Mouse (Mus musculus) retina, postnatal 1 day (tissue): ENCODE measurements around the gene Zfp174.
"Not testable (repeated sequence)": the region's sequence is repeated elsewhere in the genome, so short reads cannot be mapped to it uniquely, and the experiment has no call there.

Experiments used
- DNase-seq: peaks from one replicate; pipeline ENCODE4 v3.0.0-alpha.2; 2012

Zfp174 gene

DNA sequence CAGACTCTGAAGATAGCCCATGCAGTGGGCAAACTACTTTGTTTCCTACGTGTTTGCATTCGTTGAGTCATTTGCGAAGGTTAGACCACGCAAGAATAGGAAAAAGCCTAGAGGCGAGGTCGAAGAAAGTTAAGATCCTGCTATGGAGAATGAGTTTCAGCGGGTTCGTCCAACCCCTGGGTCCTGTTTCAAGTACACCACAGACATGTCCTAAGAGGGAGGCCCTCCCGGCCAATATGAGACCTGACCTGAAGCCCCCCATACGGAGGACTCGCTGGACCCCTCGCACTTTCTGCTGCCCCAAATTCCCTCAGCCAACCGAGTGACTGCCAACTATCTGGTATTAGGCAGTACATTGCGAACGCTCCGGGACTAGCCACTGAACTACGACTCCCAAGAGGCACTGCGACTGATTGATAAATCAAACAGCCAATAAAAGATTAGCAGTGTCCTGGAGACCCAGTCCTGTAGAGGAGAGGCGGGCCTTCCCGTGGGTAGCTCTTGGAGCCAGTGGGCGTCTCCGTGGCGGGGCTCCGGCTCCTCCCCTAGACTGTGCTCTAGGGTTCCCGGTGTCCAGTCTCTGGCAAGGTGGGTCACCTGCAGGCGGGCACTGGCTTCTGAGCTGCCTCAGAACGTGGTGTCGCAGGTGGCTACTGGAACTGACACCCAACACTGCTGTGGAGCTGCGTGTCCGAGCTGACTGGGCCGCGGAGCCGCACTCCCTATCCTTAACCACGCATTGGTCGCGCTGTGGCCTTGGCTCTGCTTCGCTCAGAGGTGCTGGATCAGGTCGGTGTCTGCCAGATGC lies at the start of gene Zfp174:
Zfp174 (plus strand) TSS at position 558 of the 808 bp plus-strand sequence.
- peak; percentile 98 for DNase-seq

DNA sequence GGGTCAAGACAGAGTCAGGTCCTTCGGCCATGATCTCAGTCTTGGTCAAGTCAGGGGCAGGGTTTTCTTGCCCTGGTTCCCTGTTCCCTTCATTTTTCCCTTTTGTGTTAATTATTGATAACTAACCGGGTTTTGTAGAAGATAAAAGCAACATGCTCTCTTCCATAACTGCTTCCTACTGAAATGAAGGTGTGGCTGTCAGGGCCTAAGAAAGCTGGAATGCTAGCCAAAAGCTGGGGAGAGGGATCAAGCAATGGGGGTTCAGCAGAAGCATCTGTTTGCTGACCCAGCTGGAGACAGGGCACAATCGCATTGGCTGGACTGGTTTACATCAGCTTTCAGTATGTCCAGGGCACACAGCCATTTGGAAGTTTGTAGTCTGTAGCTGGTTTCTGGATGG lies 38.9 kb upstream of the Zfp174 start:
- no peak for DNase-seq

DNA sequence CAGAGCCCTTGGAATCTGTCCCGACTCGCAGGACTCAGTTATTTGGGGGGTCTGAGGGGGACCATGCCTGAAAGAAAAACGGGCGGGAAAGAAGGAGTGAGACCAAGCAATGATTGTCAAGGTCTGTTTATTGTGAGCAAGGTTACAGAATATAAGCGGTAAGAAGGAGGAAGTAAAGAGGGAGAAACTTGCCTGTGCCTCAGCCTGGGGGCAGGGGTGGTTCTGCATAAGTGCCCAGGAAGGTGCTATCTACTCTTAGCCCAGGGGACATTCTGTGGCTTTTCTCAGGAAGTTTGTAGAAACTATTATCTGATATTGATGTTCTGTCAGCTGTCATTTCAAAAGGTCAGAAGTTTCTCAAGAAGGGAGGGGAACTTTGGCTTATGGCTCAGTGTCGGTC lies 32.4 kb upstream of the Zfp174 start:
- not testable (repeated sequence) for DNase-seq

DNA sequence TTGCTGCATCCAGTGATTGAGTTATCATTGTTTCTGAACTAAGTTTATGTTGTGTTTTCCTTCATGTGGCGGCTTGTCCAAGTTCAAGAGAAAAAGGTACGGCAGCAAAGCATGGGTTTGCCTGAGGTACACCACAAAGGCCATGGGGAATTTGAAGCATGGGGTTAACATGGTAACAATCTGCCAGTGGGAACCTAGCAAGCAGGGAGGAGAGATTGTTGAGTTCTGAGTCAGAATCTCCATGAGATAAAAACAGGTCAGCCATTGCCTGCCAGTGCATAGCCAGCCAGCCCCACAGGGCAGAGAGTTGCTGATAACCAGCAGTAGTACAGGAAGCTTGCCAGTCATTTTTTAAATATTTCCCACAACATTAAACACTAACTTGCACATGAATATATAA lies 26.9 kb upstream of the Zfp174 start:
- DNase-seq: no peak

DNA sequence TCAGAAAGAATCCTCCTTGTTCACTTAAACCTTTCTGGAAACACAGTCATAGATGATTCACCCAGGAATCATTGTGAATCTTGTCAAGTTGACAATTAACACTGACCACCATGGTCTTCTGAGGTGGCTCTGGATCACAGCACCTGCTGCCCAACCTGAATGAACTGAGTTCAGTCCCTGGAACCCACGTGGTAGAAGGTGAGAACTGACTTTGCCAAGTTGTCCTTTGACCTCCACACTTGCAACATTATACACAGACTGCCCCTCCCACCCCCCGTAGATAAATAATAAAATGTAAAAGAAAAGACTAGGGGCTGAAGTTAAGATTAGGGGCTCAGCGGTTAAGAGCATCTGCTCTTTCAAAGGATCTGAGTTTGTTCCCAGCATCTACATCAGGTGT lies 19.0 kb upstream of the Zfp174 start:
- DNase-seq: no peak

DNA sequence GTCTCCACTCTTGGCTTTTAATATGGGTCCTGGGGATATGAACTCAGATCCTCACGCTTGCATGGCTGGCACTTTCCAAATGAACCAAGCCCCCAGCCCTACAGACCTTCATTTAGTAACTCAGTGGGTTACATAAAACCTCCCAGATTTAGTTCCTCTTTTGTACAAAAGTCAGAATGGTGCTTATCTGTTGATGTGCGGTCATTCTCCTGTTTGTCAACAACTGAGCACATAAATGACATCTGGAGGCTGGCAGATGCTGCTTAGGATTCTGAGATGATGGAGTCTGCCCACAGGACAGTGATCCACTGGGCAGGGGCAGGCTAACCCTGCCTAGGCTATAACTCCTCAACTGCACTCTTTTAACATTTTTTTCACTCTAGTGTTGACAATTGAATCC lies 17.3 kb upstream of the Zfp174 start:
- DNase-seq: no peak

DNA sequence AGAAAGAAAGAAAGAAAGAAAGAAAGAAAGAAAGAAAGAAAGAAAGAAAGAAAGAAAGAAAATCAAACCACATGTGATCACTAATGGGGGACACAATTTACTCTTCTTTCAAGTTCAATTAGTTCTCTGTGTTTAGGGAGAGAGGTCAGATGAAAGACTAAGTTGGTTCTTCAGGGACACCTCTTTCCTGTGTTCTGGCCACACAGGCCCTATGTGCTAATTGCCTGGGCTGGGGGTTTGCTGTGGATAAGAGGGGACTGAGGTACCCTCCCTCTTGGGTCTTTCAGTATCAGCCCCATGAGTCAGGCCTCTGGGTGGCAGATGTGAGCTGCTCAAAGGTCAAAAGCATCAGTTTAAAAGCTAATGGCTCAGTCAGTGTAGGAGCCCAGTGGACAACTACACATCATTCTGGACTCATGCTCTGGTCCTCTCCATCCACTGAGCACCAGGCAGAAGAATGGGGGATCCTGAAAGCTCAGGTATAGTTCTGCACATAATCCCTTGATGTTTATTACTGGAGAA lies 16.4 kb upstream of the Zfp174 start, which contains the start of gene Olfr15:
Olfr15 (plus strand) TSS at position 291 of the 522 bp plus-strand sequence.
- DNase-seq: peak; percentile 17

DNA sequence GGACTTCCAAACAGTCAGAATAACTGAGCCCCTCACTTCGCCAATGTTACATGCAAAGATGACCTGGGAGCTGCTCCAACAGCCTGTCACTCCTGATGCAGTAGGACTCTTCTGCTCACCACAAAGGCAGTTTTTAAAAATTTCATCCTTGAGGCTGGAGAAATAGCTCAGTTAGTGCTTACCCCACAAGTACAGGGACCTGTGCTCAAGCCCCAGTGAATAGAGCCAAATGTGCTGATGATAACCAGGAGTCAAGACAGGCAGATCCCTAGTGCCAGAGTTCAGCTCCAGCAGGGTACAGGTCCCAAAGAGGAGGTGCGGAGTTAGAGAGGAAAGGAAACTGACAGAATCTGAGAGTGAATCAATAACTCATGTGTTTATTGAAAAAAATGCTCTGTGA lies 11.6 kb upstream of the Zfp174 start:
- no peak for DNase-seq

DNA sequence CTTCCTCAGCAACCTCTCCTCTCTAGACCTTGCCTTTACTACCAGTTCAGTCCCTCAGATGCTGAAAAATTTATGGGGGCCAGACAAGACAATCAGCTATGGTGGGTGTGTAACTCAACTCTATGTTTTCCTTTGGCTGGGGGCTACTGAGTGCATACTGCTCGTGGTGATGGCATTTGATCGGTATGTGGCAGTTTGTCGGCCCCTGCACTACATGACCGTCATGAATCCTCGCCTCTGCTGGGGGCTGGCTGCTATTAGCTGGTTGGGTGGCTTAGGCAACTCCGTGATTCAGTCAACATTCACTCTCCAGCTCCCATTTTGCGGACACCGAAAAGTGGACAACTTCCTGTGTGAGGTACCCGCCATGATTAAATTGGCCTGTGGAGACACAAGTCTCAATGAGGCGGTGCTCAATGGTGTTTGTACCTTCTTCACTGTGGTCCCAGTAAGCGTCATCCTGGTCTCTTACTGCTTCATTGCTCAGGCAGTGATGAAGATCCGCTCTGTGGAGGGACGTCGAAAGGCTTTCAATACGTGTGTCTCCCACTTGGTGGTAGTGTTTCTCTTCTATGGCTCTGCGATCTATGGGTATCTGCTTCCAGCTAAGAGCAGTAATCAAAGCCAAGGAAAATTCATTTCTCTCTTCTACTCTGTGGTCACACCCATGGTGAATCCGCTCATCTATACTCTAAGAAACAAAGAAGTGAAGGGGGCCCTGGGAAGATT lies 7.7 kb upstream of the Zfp174 start:
- DNase-seq: peak; percentile 39

DNA sequence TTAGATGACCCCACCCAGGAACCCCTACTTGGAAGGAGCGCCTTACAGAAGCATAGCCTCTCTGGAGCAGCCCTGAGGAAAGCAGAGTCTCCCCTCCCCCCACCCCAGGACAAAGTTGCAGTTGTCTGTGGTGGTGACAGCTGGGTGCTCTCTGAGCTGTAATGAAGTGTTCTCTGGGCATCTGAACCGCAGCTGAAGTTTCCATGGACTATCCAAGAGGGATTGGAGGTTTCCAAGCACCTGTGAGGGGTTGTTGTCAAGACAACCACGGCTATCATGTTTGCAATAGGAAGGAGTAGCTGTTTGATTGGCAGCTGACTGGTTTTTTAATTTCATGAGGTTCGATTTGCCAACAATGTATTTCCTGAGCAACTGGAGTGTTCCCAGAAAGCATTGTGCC lies 4.1 kb upstream of the Zfp174 start:
- DNase-seq: peak; percentile 52

DNA sequence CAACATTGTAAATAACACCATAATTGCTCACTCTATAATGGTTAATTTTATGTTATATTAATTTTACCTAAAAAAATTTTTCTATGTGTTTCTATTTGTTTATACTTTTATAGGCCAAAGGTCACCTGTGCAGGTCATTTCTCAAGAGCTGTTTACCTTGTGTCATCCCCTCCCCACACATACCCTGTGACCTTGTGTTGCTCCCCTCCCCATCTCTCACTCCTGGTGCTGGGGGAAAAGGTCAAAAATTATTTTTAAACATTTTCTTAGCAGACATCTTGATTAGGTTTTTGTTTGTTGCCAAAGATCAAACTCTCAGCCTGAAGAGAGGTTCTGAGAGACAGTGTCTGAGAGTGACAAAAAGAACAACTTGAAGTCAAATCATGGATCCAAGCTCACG lies 3.3 kb upstream of the Zfp174 start:
- no peak for DNase-seq

DNA sequence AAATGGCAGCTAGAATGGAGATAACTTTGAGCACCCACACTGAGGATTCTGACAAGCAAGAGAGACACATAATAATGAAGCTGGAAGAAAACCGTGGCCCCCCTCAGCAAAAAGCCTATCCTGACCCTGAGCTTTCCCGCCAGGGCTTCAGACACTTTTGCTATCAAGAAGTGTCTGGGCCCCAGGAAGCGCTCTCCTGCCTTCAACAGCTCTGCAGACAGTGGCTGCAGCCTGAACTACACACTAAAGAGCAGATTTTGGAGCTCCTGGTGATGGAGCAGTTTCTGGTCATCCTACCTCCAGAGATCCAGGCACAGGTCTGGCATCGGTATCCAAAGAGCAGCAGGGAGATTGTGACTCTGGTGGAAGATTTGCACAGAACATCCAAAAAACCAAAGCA lies 803 bp downstream of the Zfp174 start:
- no peak for DNase-seq

DNA sequence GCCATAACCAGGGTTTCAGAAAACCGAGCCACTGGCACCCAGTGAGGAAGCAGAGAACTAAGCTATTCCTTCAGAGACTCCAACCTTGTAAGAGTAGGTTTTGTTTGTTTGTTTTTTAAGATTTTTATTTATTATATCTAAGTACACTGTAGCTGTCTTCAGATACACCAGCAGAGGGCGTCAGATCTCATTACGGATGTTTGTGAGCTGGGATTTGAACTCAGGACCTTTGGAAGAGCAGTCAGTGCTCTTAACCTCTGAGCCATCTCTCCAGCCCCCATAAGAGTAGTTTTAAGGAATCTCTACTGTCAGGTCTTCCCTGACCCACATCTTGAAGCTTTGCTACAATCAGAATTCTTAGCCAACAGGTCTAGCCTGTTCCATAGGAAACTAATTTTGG lies 1.3 kb downstream of the Zfp174 start:
- no peak for DNase-seq

DNA sequence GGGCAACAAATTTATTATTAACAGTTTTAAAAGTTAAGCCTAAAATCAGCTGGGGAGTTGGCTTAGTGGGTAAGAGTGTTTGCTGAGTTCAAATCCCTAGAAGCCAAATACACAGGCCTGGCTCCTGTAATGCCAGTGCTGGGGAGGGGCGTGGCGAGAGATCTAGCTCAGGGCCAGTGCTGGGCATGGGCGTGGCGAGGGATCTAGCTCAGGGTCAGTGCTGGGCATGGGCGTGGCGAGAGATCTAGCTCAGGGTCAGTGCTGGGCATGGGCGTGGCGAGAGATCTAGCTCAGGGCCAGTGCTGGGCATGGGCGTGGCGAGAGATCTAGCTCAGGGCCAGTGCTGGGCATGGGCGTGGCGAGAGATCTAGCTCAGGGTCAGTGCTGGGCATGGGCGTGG lies 4.2 kb downstream of the Zfp174 start:
- not testable (repeated sequence) for DNase-seq

DNA sequence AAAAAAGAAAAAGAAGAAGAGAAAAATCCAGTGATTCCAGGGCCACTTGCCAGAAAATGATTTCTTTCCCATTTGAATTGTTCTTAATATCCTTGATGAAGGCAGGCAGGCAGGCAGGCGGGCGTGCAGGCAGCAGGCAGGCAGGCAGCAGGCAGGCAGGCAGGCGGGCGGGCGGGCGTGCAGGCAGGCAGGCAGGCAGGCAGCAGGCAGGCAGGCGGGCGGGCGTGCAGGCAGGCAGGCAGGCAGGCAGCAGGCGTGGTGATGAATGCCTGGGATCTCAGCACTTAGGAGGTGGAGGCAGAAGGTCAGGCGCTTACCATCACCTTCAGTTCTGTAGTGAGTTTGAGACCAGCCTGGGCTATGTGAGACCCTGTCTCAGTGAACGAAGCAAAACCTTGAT lies 5.5 kb downstream of the Zfp174 start:
- no peak for DNase-seq

DNA sequence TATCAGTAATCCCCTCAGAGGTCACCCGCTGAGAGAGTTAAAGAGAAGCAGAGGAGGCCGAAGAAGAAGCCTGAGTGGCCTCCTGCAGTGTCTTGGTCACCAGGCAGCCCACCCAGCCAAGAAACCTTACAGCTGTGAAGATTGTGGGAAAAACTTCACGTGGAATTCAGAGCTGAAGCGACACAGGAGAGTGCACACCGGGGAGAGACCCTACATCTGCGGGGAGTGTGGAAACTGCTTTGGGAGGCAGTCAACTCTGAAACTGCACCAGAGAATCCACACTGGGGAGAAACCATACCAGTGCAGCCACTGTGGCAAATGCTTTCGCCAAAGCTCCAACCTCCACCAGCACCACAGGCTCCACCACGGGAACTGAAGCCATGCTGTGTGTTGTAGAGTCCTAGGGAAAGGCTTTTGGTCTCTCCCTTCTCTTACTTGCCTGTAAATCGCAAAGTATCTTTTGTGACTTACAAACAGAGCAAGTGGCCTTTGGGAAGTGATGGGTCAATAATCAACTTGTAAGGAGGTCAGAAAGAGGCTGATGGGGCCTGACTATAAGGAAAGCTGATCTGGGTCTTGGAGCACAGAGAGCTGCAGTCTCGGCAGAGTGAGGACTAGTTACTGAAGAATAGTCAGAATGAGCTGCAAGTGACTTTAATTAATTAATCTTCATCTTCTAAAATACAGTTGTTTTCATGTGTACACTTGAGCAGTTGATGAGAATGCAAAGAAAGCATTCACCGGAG lies 7.5 kb downstream of the Zfp174 start:
- DNase-seq: no peak

DNA sequence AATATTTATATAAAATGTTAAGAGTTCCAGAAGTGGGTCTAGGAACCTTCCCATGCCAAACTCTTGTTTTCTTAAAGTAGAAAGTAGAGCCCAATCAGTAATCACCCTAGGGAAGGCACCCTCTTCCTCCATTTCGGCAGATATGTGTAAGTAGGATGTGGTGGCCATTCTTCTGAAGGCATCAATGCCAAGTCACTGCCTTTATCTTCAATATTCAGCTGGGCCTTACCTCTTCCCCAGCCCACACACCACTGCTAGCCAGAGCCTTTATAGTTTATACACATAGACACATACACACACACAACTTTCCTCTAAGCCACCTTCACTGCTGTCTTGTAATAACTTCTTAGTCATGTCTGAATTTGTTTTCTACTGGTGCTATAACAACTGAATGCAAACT lies 8.7 kb downstream of the Zfp174 start:
- DNase-seq: no peak

DNA sequence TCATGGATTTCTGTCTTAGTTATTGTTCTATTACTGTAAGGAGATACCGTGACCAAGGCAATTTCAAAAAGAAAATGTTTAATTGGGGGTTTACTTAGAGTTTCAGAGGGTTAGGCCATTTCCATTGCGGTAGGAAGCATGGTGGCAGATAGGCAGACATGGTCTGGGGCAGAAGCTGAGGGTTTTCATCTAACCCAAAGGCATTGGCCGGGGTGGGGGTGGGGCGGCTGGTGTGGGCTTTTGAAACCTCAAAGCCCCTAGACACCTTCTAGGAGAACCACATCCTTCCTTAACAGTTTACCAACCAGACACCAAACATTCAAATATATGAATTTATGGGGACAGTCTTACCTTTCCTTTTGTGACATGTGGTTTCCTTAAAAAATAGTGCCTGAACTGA lies 12.2 kb downstream of the Zfp174 start:
- DNase-seq: no peak

DNA sequence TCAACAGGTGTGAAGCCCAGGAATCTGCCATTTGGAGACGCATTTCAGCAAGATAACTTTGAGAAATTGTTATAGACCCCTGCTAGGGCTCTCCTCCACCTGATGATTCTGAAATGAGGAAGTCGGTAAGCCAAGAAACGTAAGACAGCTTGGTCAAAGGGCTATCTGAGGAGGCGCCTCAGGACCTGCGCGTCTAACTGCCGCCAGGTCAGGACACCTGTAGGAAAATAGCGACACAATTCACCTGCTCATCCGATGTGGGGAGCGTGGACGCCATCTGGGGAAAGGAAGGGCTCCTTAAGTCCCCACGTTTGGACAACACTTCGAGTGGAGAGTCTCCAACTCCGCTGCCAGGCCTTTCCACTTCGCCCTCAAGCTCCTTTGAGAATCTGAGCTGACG lies 24.7 kb downstream of the Zfp174 start:
- DNase-seq: no peak

DNA sequence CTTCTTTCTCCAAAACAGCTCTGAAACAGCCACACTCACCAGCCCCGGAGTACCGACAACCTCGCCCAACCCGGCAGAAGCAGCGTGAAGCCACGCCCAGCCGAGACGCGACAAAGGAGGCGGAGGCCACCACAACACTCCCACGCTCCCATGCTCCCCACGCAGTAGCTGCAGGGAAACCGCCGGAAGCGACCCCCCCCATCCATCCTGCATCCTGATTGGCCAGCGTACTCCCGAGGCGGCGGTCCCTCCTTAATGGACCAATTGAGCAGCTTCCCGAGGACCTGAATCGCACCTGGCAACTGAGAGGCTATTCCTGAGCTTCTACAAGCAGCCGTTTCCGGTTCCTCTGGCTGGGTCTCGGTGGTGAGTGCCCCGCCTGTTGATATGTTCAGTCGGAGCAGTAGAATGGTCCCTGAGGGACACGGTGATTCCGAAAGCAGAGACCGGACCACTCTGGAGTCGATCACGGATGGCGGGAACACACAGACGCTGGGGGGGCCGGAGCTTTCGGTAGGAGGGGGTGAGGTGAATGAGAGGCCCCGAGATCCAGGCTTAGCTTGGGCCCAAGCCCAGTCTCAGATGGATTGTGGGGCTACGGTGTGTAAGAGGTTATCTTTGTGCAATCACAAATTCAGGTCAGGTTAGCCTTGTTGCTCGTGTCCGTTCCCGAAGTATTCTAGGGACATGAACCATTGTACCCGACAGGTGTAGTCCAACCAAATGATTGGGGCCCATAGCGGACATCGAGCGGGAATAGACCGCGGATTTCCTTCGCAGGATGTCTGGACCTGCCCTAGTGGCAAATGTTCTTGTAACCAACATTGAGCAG lies 25.4 kb downstream of the Zfp174 start, which contains the start of gene Naa60:
Naa60 (plus strand) TSS at position 160 of the 832 bp plus-strand sequence.
- peak; percentile 97 for DNase-seq

DNA sequence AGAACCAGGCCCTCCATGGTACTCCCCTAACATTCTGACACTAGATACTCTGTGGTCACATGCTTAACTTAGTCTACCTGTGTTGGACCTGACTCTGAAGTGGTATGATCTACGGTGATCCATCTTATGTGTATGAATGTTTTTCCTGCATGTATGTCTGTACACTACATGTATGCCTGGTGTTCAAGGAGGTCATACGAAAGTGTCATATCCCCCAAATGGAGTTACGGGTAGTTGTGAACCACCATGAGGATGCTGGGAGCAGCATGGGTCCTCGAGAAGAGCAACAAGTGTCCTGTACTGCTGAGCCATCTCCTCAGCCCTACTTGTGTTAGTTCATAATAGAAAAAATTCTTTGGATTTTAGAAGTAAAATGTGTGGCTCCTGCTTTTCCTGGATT lies 29.3 kb downstream of the Zfp174 start:
- DNase-seq: no peak
